Mouse (Mus musculus): Measurements from ENCODE around the gene Akap2. TPM values are rescaled to one million over a fixed set of nuclear protein-coding genes. Genes with fewer than 3 reads are reported as not detected.

Akap2 gene
- polyA plus RNA-seq, 1 experiment from 2014 or later = 11.4 TPM

GRCm38 (mm10) chr4:57914193-57915190, 197.0 kb downstream of the Akap2 start:
- H3K4me2 ChIP-seq (replicated peaks; ENCODE audit: low read depth) = peak overlapping the region; percentile 49
- peak overlapping the region; percentile 26 for H3K4me3 ChIP-seq (ENCODE audit: low read depth, low read length)
- 53% methylated on average over 9 of the region's 10 CpGs for WGBS
- TF ChIP-seq CTCF (IDR thresholded peaks at IDR 0.05; ENCODE audit: low read depth) (peak; percentile 57), EP300 (optimal IDR thresholded peaks at IDR 0.05) (no peak)
- ATAC-seq (ENCODE audit: low FRiP score, low TSS enrichment) (peak; percentile 60), DNase-seq (ENCODE audit: low spot score) (peak; percentile 69)
- H3K36me3 ChIP-seq (ENCODE audit: control insufficient read depth, insufficient read depth, low read length) = no peaks in the 10 kb centered on the region
- no peaks in the 10 kb centered on the region; the same call in 1 of the 2 replicates for H3K4me1 ChIP-seq (replicated peaks; ENCODE audit: control insufficient read depth, insufficient read depth)
- no peaks in the 10 kb centered on the region for H3K27me3 ChIP-seq (ENCODE audit: control insufficient read depth, insufficient read depth, low read length)
- peak overlapping the region; percentile 18 for H3K9ac ChIP-seq (ENCODE audit: low read length)
- peak overlapping the region; percentile 87 for H3K27ac ChIP-seq (replicated peaks)
- H3K9me3 ChIP-seq (ENCODE audit: control insufficient read depth, low read length) = no peaks in the 10 kb centered on the region

- no peaks in the 10 kb centered on the region; the same call in 1 of the 2 replicates for H3K4me1 ChIP-seq (replicated peaks; ENCODE audit: control insufficient read depth, insufficient read depth)
- H3K4me2 ChIP-seq (replicated peaks; ENCODE audit: low read depth) = peak overlapping the region; percentile 49
- DNase-seq (ENCODE audit: low spot score) = peak; percentile 82
- H3K36me3 ChIP-seq (ENCODE audit: control insufficient read depth, insufficient read depth, low read length) = no peaks in the 10 kb centered on the region
- peak; percentile 82 for ATAC-seq (ENCODE audit: low FRiP score, low TSS enrichment)
- H3K9ac ChIP-seq (ENCODE audit: low read length) = peak overlapping the region; percentile 18
- H3K9me3 ChIP-seq (ENCODE audit: control insufficient read depth, low read length) = no peaks in the 10 kb centered on the region
- peak overlapping the region; percentile 26 for H3K4me3 ChIP-seq (ENCODE audit: low read depth, low read length)
- 15% methylated on average over 17 of the region's 17 CpGs for WGBS
- no peaks in the 10 kb centered on the region for H3K27me3 ChIP-seq (ENCODE audit: control insufficient read depth, insufficient read depth, low read length)
- TF ChIP-seq EP300 (optimal IDR thresholded peaks at IDR 0.05) (no peak), CTCF (IDR thresholded peaks at IDR 0.05; ENCODE audit: low read depth) (no peak)
- H3K27ac ChIP-seq (replicated peaks) = peak overlapping the region; percentile 87
Measured at GRCm38 (mm10) chr4:57915216-57915965, 197.9 kb downstream of the Akap2 start.

- peak within 1 kb of the TSS; percentile 18 for H3K9ac ChIP-seq (ENCODE audit: low read length)
- TF ChIP-seq EP300 (optimal IDR thresholded peaks at IDR 0.05) (no peak), CTCF (IDR thresholded peaks at IDR 0.05; ENCODE audit: low read depth) (no peak)
- no peaks in the 10 kb centered on the region for H3K27me3 ChIP-seq (ENCODE audit: control insufficient read depth, insufficient read depth, low read length)
- ATAC-seq (ENCODE audit: low FRiP score, low TSS enrichment) (peak; percentile 77), DNase-seq (ENCODE audit: low spot score) (peak; percentile 90)
- no peaks in the 10 kb centered on the region for H3K36me3 ChIP-seq (ENCODE audit: control insufficient read depth, insufficient read depth, low read length)
- 6% methylated on average over 9 of the region's 9 CpGs for WGBS
- H3K4me3 ChIP-seq (ENCODE audit: low read depth, low read length) = peak within 1 kb of the TSS; percentile 26
- H3K4me2 ChIP-seq (replicated peaks; ENCODE audit: low read depth) = peak within 1 kb of the TSS; percentile 49
- no peaks in the 10 kb centered on the region; the same call in 1 of the 2 replicates for H3K4me1 ChIP-seq (replicated peaks; ENCODE audit: control insufficient read depth, insufficient read depth)
- H3K9me3 ChIP-seq (ENCODE audit: control insufficient read depth, low read length) = no peaks in the 10 kb centered on the region
- H3K27ac ChIP-seq (replicated peaks) = peak within 1 kb of the TSS; percentile 87
Measured at GRCm38 (mm10) chr4:57916201-57916661, 198.8 kb downstream of the Akap2 start, which contains the start of gene D630039A03Rik. D630039A03Rik (minus strand) TSS chr4:57916297.

- Histone ChIP-seq H3K4me3 (ENCODE audit: low read depth, low read length) (no peak overlapping the region), H3K36me3 (ENCODE audit: control insufficient read depth, insufficient read depth, low read length) (no peaks in the 10 kb centered on the region), H3K9me3 (ENCODE audit: control insufficient read depth, low read length) (no peaks in the 10 kb centered on the region), H3K9ac (ENCODE audit: low read length) (no peak overlapping the region), H3K27ac (replicated peaks) (peak overlapping the region; percentile 87), H3K4me2 (replicated peaks; ENCODE audit: low read depth) (no peak overlapping the region), H3K4me1 (replicated peaks; ENCODE audit: control insufficient read depth, insufficient read depth) (no peaks in the 10 kb centered on the region; the same call in 1 of the 2 replicates), H3K27me3 (ENCODE audit: control insufficient read depth, insufficient read depth, low read length) (no peaks in the 10 kb centered on the region)
- WGBS = 52% methylated on average over 4 of the region's 4 CpGs
- ATAC-seq (ENCODE audit: low FRiP score, low TSS enrichment) (no peak), DNase-seq (ENCODE audit: low spot score) (no peak)
- TF ChIP-seq CTCF (IDR thresholded peaks at IDR 0.05; ENCODE audit: low read depth) = no peak
- no peak for TF ChIP-seq EP300 (optimal IDR thresholded peaks at IDR 0.05)
Measured at GRCm38 (mm10) chr4:57916711-57917110, 199.3 kb downstream of the Akap2 start.

GRCm38 (mm10) chr4:57919494-57920423, 202.3 kb downstream of the Akap2 start:
- H3K4me1 ChIP-seq (replicated peaks; ENCODE audit: control insufficient read depth, insufficient read depth) = no peaks in the 10 kb centered on the region; the same call in 1 of the 2 replicates
- DNase-seq (ENCODE audit: low spot score) = peak; percentile 62
- ATAC-seq (ENCODE audit: low FRiP score, low TSS enrichment) = no peak
- WGBS = 28% methylated on average over 8 of the region's 8 CpGs
- TF ChIP-seq CTCF (IDR thresholded peaks at IDR 0.05; ENCODE audit: low read depth) = no peak
- TF ChIP-seq EP300 (optimal IDR thresholded peaks at IDR 0.05) = no peak
- H3K4me2 ChIP-seq (replicated peaks; ENCODE audit: low read depth) = no peak overlapping the region
- no peak overlapping the region for H3K9ac ChIP-seq (ENCODE audit: low read length)
- no peaks in the 10 kb centered on the region for H3K9me3 ChIP-seq (ENCODE audit: control insufficient read depth, low read length)
- H3K27me3 ChIP-seq (ENCODE audit: control insufficient read depth, insufficient read depth, low read length) = no peaks in the 10 kb centered on the region
- H3K4me3 ChIP-seq (ENCODE audit: low read depth, low read length) = no peak overlapping the region
- H3K36me3 ChIP-seq (ENCODE audit: control insufficient read depth, insufficient read depth, low read length) = no peaks in the 10 kb centered on the region
- H3K27ac ChIP-seq (replicated peaks) = no peak overlapping the region

All from stomach, postnatal 0 days (tissue).